Mouse (Mus musculus) c-Kit-positive CD71-positive TER-119-negative erythroid progenitor cells, embryonic 14.5 days (primary cell): ENCODE measurements around the gene Epha1.

Source experiments
- DNase-seq: peaks from one replicate; pipeline ENCODE4 v3.0.0-alpha.2; 2013; ENCODE audit warnings: low read depth

Epha1 gene

DNA sequence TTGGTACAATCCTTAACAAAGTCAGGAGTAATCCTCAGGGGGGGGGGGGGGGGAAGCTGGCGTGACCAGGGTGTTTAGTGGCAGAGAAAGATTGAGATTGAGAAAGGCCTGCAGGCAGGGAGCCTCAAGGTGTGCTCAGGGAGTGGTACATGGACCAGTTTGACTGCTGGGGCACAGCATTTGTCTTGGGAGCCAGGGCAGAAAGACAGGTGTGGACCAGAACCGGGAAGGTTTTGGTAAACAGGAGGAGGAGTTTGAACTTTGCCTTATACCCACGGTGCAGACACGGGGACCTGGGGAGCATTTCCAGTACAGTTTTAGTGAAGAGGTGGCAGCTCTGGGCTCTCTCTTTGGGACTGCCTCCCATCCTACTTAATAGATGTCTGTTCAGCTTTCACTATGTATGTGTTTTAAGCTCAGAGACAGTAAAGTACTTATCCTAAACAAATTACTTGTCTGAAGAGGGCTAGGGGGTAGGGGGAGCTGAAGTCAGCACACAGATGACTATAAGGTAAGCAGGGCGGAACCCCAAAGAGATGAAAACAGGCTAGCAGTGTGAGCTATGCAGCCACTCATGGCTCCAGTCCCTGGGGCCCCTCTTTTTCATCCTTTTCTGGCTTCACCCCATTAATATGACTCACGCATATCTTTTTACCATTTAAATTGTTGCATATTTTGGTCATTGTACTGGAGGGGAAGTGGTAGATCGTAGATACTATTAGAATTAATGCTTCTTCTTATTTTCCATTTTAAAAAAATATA lies 782 bp upstream of the Epha1 start:
- DNase-seq: no peak

- no peak for DNase-seq
These were observed 650 bp downstream of the Epha1 start for GRCm38 (mm10) chr6:42372421-42372815.

DNA sequence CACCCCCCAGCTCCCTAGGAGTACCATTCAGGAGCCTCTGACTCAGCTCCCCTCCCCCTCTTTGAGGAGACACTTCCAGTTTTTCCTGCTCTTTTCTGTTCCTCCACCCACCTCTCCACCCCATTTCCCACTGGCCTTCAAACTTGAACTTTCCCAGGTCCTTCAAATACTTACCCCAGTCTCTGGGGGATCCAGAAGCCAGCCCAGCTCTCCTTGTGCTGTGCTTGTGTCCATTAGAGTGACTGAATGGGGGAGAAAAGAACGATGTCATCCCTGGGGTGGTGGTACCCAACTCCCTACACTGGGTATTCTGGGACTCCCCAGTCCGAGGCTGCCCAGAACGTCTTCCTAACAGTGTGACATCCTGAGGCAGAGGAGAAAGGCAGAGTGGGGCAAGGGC lies 1.1 kb downstream of the Epha1 start:
- DNase-seq: no peak

DNA sequence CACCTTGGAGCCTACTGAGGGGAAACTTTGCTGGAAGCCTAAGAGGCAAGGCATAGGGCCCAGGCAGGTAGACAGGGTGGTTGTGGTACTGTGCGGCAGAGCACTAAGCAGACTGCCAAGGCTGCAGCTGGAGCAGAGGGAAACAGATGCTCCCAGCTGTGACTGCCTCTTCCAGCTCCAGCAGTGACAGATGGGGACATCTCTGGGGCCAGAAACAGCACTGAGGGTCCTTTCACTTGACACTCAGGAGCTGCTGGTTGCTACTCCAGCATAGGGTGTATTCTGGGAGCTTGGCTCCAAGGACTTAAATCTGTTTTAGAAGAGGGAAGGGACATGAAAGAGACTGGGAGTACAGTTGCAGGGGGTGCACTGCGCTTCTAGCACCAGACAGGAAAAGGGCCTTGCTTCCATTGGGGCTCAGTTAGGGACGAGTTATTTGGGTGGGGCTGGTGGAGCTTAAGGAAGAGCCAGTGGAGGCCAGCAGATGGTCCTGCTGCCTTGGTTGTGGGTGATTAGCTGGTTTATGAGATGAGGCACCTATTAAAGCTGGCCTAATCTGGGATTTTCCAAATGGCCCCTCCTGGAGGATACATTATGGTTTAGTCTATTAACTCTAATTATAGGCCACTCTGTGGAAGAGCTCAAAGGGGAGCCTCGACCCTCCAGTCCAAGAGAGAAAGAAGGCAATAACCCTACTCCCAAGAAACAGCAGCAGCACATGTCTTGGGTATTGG lies 2.3 kb downstream of the Epha1 start:
- DNase-seq: no peak

DNA sequence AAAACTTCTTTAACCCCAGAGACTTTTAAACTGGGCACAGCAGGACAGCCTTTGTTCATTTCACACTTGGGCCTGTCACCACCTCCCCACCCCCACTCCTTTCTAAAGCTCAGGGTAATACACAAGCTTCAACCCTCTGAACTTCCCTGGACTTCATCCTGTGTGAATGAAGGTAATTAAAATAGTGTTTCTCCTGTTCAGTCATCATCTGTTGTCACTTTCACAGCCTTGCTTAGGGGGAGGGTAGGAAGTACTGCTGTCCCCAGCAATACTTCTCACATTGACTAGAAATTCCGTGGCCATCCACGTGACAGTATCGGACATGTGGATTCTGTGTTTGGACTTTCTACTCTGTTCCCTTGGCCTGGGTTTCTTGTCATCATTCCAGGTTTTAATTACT lies 3.2 kb downstream of the Epha1 start:
- DNase-seq: no peak

DNA sequence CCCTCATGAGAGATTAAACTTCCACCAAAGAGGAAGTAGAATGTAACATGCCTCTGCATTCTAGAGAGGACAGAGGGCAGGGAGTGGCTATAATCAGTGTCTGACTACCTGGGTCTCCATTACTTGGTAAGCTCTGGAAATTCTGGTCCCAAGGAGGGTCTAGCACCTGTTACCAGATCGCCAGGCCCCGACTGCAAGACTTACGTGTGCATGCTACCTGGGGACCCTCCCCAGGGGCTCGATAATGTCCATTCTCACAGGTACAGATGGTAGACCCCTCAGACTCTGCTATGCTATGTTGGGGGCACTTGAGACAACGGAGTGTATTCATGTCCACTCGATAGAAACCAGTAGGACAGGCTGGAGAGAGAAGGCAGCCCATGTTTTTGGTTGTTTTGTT lies 7.9 kb downstream of the Epha1 start:
- DNase-seq: no peak

GRCm38 (mm10) chr6:42364607-42365006 lies 8.5 kb downstream of the Epha1 start:
- DNase-seq: no peak

DNA sequence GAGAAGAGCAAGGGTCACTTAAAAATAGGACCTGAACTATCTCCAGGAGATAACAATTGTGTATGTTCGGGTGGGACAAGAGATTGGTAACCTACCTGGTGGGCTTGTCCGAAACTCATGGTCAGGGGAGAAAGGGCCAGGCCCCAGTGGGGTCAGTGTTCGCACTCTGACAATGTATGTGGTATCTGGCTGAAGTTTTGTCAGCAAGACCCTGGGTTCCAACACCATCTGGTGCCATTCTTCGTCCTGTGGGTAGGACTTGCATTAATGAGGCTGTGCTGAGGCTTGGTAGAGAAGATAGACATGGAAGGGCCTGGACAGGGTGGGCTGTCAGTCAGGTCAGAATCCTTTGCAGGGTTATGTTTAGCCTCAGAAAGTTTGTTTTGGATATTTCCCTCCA lies 9.0 kb downstream of the Epha1 start:
- no peak for DNase-seq

DNA sequence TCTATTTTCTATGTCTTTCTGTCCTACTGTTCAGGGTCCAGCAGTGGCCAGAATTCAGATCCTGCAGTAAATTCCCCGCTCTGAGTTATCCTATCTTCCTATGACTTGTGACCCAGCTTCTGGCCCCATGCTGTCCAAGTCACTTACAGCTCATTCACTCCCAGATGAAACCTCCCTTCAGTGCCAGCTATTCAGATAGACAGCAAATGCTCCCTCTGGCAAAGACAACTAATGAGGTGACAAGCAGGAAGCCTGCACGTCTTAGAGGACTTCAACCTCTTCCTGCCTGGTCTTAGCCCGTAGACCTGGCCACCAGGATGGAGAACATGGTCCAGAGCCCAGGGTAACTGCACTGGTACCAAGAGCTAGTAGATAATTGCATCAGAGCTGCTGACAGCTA lies 10.1 kb downstream of the Epha1 start:
- DNase-seq: no peak

- no peak for DNase-seq
These were observed 10.6 kb downstream of the Epha1 start for GRCm38 (mm10) chr6:42362497-42362896.

GRCm38 (mm10) chr6:42362074-42362473 lies 11.0 kb downstream of the Epha1 start:
- no peak for DNase-seq

DNA sequence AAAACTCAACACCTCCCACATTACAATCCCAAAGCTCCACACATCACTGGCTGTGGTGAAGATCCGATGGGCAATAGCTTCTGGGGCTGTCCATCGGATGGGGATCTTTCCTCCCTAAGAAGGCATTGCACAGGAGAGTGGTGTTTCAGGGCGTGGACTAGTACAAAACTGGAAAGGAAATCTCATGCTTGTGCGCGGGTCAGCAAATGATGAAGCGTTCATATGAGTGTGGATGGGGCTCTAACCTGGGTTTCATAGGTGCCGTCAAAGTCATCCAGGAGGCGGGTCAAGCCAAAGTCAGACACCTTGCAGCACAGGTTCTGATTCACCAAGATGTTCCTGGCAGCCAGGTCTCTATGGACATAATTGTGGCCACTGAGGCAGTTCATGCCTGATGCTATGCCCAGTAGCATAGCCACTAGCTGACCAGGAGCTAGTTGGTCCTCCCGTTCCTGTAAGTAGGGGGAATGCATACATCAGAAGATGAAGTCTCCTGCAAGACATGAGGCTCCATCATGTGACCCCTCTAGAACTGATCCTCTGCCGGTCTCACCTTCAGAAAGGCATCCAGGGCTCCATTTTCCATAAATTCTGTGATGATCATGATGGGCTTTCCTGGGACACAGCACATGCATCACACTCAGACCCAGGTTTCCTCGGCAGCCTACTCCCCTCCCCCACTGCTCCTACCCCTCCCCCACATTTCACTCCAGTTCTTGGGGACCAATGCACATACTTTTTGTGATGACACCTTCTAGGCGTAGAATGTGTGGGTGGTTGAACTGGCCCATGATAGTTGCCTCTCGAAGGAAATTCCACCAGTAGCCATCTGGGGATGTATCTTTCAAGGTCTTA lies 11.8 kb downstream of the Epha1 start:
- no peak for DNase-seq

- no peak for DNase-seq
These were observed 12.7 kb downstream of the Epha1 start for GRCm38 (mm10) chr6:42360231-42360840.

GRCm38 (mm10) chr6:42359364-42360147 lies 13.5 kb downstream of the Epha1 start:
- DNase-seq: no peak

DNA sequence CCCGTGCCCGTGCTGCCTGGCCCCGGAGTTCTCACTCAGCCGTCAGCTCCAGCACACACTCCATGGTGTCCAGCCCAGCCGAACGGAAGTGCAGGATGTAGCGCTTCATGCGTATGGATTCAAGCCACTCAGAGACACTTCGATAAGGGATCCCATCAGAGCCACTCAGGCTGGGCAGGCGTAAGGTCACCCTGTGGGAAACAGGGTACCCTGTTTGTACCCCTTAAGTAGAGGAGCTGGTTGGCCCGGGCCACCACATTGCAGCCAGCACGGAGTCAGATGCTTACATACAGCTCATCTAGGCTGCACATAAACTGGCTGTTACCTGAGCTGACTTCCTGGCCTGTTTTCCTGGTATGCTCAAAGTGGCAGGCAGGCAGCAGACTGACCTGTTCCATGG lies 14.2 kb downstream of the Epha1 start:
- no peak for DNase-seq

DNA sequence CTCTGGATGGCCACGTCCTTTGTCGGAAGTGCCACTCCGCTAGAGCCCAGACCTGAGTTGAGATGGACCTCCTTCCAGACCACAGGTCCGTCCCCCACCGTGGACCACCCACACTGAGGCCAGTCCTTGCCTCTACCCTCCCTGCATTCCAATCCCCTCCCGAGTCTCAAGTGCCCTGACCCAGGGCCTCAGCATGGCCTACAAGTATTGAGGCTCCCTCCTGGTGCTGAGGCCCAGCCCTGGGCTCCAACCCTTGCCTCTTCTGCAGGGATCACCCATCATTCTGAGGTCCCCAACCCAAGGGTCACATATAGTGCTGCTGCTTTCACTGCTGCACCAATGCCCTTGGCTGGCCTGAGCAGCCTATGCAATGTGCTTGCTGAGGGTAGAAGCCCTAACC lies 15.2 kb downstream of the Epha1 start:
- DNase-seq: no peak

DNA sequence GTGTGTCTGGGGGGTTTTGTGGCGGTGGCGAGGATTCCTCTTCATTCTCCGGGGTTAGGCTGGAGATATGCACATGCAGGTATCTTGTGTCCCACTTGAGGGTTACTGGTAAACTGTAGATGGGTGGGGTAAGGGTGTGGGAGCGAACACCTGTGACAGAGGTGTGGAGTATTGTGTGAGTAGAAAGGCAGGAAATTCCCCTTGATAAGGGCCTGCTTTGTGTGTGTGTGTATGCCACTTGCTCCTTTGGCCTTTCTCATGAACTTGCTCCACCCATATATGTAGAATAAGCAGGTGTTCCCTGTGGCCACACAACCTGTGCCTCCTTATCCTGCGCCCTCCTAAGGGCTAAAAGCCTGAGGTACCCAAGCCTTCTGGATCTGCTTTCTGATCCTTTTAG lies 16.2 kb downstream of the Epha1 start:
- DNase-seq: no peak

GRCm38 (mm10) chr6:42355794-42356600 lies 17.1 kb downstream of the Epha1 start:
- no peak for DNase-seq

- no peak for DNase-seq
These were observed 17.7 kb downstream of the Epha1 start for GRCm38 (mm10) chr6:42355366-42355765.
